Mouse (Mus musculus) C2C12 (cell line): ENCODE results near the gene Slc6a9. TPM values are rescaled to one million over a fixed set of nuclear protein-coding genes. Genes with fewer than 3 reads are reported as not detected.

Source experiments
- H3K27me3 ChIP-seq: one replicate; pipeline ENCODE4 v1.6.1; 2011; ENCODE audit not compliant: control insufficient read depth, insufficient read depth, insufficient read length
- H3K36me3 ChIP-seq: one replicate; pipeline ENCODE4 v1.6.1; 2011; ENCODE audit not compliant: control insufficient read depth, insufficient read depth
- H3K4me3 ChIP-seq: one replicate; pipeline ENCODE4 v1.5.1; 2011; ENCODE audit warnings: mild to moderate bottlenecking, control low read depth; ENCODE audit not compliant: poor library complexity, insufficient read depth, severe bottlenecking
- H3K79me2 ChIP-seq: one replicate; pipeline ENCODE4 v1.6.1; 2011; ENCODE audit not compliant: control insufficient read depth, insufficient read depth
- H3K79me3 ChIP-seq: one replicate; pipeline ENCODE4 v1.6.1; 2011; ENCODE audit warnings: low read depth, control low read depth
- H3ac ChIP-seq: one replicate; pipeline ENCODE3; 2011; ENCODE audit warnings: low read depth; ENCODE audit not compliant: control insufficient read depth, insufficient read length
- CEBPB ChIP-seq: IDR thresholded peaks from one replicate; pipeline ENCODE4 v1.6.1; 2011; ENCODE audit warnings: low read depth, mild to moderate bottlenecking, control low read depth, moderate library complexity
- CTCF ChIP-seq: IDR thresholded peaks from one replicate; pipeline ENCODE4 v1.5.1; 2011; ENCODE audit not compliant: control insufficient read depth, insufficient read depth, insufficient read length
- FOSL1 ChIP-seq: IDR thresholded peaks from one replicate; pipeline ENCODE4 v1.8.0; 2011; ENCODE audit warnings: mild to moderate bottlenecking, low read length; ENCODE audit not compliant: poor library complexity, insufficient read depth, severe bottlenecking
- MAX ChIP-seq: IDR thresholded peaks from one replicate; pipeline ENCODE4 v1.6.1; 2011; ENCODE audit warnings: mild to moderate bottlenecking, control low read depth
- MYOD1 ChIP-seq: IDR thresholded peaks from one replicate; pipeline ENCODE4 v1.6.1; 2011; ENCODE audit warnings: low read depth; ENCODE audit not compliant: control insufficient read depth, insufficient read length
- MYOG ChIP-seq: IDR thresholded peaks from one replicate; pipeline ENCODE4 v1.6.1; 2011; ENCODE audit not compliant: control insufficient read depth, insufficient read length; ENCODE audit errors: extremely low read depth
- USF1 ChIP-seq: IDR thresholded peaks from one replicate; pipeline ENCODE4 v1.6.1; 2011; ENCODE audit warnings: low read depth, mild to moderate bottlenecking, control low read depth, moderate library complexity
- polyA plus RNA-seq: library from polyadenylated mRNA; unstranded; fragments of >200 nt; fragmentation: generic; extraction: Trizol; gene quantifications from one replicate; pipeline ENCODE4 v1.2.1, GENCODE M21; 2012; ENCODE audit warnings: missing spikeins

The Slc6a9 gene
- polyA plus RNA-seq, 1 experiment = 14.4 TPM

DNA sequence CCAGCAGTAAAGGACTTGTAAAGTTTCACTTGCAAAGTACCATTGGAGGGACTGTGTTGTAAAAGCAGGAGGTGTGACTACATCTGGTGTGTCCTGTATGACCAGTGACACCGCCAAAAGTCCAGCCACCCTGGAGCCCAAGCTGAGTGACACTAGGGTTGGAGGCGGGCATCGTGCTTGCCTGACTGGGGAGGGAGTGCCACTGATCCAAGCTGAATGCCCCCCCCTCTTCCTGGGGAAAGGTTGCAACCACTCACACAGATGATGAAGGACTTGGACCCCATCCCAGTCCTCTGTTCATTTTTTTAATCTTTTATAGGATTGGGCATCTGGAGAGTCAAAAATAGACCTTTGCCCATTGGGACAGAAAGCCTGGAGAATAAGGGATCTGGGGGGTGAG, 7.3 kb downstream of the Slc6a9 start:
- Histone ChIP-seq H3K4me3 (no peak overlapping the region), H3K36me3 (no peaks in the 10 kb centered on the region), H3K27me3 (no peaks in the 10 kb centered on the region), H3K79me3 (no peaks in the 10 kb centered on the region), H3ac (no peak overlapping the region), H3K79me2 (no peaks in the 10 kb centered on the region)
- TF ChIP-seq CTCF (no peak), MYOG (no peak), USF1 (no peak), CEBPB (no peak), FOSL1 (no peak), MYOD1 (no peak), MAX (no peak)

DNA sequence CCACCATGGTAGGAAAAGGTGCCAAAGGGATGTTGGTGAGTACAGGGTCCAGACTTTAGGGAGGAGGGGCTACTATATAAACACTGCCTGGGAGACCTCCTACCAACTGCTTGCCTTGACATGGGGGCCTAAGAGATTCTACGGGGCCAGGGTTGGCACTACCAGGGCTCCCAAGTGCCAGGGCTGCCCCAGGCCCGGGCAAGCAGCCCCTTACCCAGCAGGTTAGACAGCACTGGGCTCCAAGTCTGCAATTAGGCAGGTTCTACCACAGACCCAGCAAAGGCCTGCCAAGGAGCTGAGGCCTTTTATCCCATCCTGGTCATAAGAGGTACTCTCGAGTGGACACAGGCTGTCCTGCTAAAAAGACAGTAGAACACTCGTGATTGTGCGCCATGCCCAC, 8.8 kb downstream of the Slc6a9 start:
- Histone ChIP-seq H3K27me3 (no peaks in the 10 kb centered on the region), H3K79me3 (no peaks in the 10 kb centered on the region), H3K4me3 (no peak overlapping the region), H3K36me3 (no peaks in the 10 kb centered on the region), H3ac (no peak overlapping the region), H3K79me2 (no peaks in the 10 kb centered on the region)
- no peak for TF ChIP-seq MYOD1
- no peak for TF ChIP-seq MYOG
- TF ChIP-seq CEBPB = no peak
- TF ChIP-seq FOSL1 = no peak
- no peak for TF ChIP-seq CTCF
- no peak for TF ChIP-seq USF1
- TF ChIP-seq MAX = no peak

DNA sequence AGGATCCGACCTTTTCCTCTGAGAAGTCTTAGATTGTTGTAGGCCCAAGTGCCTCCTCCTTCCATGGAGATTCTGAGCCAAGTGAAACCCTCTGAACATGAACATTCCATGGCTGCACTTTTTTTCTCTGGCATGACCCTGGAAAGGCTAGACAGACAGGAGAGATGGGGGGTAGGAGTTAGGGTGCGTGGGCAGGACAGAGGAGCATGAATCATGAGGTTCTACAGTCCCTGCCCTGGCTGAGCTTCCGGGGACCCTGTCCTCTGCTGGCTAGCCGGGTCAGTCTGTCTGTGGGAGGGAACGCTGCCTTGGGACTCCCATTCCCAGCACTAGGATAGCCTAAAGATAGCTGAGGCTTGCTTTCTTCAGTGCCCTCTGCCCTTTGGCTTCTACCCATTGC, 10.2 kb downstream of the Slc6a9 start:
- Histone ChIP-seq H3K27me3 (no peaks in the 10 kb centered on the region), H3ac (no peak overlapping the region), H3K36me3 (no peaks in the 10 kb centered on the region), H3K4me3 (no peak overlapping the region), H3K79me2 (no peaks in the 10 kb centered on the region), H3K79me3 (no peaks in the 10 kb centered on the region)
- no peak for TF ChIP-seq CEBPB
- TF ChIP-seq MYOD1 = no peak
- no peak for TF ChIP-seq FOSL1
- no peak for TF ChIP-seq MAX

DNA sequence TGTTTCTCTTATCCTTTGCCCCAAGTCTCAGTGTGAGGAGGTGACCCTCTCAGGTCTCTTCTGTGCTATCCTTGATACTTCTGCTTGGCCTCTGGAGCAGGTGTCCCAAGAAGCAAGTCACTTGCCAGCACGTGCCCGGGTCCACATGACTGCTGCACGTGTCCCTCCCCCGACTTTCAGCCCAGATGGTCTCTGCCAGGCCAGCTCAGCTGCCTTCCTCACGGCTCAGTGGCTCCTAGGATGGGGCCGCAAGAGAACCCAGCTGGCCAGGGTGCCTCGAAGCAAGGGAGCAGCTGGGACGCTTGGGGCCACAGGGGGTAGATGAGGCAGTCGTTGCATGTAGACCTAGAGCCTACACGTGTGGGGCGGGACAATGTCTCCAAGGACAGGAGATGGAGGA, 11.0 kb downstream of the Slc6a9 start:
- Histone ChIP-seq H3ac (no peak overlapping the region), H3K27me3 (no peaks in the 10 kb centered on the region), H3K79me2 (no peaks in the 10 kb centered on the region), H3K4me3 (no peak overlapping the region), H3K79me3 (no peaks in the 10 kb centered on the region), H3K36me3 (no peaks in the 10 kb centered on the region)
- TF ChIP-seq FOSL1 (no peak), MYOD1 (no peak), CTCF (no peak), MYOG (no peak), USF1 (no peak), MAX (no peak)

DNA sequence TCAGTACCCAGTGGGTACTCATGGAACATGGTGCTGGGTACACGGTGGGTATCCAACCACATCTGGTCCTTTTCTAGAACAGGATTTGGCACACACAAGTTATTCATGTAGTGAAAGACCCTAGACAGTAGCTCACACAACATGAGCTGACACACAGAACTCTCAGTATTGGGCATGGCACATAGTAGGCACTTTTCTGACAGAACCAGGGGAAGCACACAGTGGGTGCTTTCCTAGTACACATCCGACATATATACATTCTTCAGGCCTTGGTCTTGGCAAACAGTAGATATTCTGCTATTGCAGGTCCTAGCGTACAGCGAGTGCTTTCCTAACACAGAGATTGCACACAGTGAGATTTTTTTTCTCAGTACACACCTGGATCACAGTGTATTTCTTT, 12.0 kb downstream of the Slc6a9 start:
- H3K27me3 ChIP-seq = no peaks in the 10 kb centered on the region
- TF ChIP-seq MAX (no peak), CEBPB (no peak), USF1 (no peak), CTCF (no peak), MYOG (no peak), FOSL1 (no peak), MYOD1 (no peak)
- H3K4me3 ChIP-seq = no peak overlapping the region
- H3ac ChIP-seq = no peak overlapping the region
- no peaks in the 10 kb centered on the region for H3K36me3 ChIP-seq
- no peaks in the 10 kb centered on the region for H3K79me2 ChIP-seq
- no peaks in the 10 kb centered on the region for H3K79me3 ChIP-seq

DNA sequence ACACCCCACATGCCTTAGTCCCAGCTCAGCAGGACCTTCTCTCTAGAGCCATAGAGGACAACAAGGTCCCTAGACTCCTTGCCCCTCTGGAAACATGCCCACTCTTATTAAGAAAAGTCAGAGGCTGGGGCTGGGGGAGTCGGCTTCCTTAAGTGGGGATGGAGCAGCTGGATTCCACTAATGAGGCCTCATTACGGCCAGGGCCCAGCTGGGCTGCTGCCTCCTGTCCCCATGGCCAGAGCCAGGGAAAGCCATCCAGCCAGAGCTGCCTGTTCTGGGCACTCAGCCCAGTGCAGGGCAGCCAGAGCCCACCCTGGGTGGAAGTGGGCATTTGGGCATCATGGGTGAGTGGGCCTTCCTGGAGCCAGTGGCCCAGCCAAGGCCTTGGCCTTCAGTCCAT, 12.7 kb downstream of the Slc6a9 start:
- Histone ChIP-seq H3K79me2 (no peaks in the 10 kb centered on the region), H3K36me3 (no peaks in the 10 kb centered on the region), H3K79me3 (no peaks in the 10 kb centered on the region), H3K27me3 (no peaks in the 10 kb centered on the region), H3ac (no peak overlapping the region), H3K4me3 (no peak overlapping the region)
- TF ChIP-seq MYOD1 (no peak), CTCF (no peak), MYOG (no peak), FOSL1 (no peak), MAX (no peak), CEBPB (no peak), USF1 (no peak)
